Mouse (Mus musculus) embryonic fibroblast, embryonic 13.5 days (primary cell): ENCODE results near the gene Gls. TPM values are rescaled to one million over a fixed set of nuclear protein-coding genes. Genes with fewer than 3 reads are reported as not detected.
A peak's percentile ranks its signal among the peaks of the same experiment; 100 is the strongest.

ENCODE experiments used
- H3K27ac ChIP-seq: 2 replicates; pipeline ENCODE4 v1.5.1; 2012; ENCODE audit warnings: low read length, control low read depth, inconsistent platforms; ENCODE audit not compliant: insufficient read depth
- H3K4me1 ChIP-seq: 2 replicates; pipeline ENCODE4 v1.6.1; 2011; ENCODE audit warnings: low read length; ENCODE audit not compliant: control insufficient read depth, insufficient read depth
- H3K4me3 ChIP-seq: 2 replicates; pipeline ENCODE4 v1.5.1; 2011; ENCODE audit warnings: mild to moderate bottlenecking, control low read depth, low read length; ENCODE audit not compliant: insufficient read depth
- CTCF ChIP-seq: IDR thresholded peaks from 2 replicates; pipeline ENCODE4 v1.5.1; 2011; ENCODE audit warnings: mild to moderate bottlenecking, control low read depth, low read length, moderate library complexity, borderline replicate concordance; ENCODE audit not compliant: insufficient read depth
- POLR2A ChIP-seq: IDR thresholded peaks from 2 replicates; pipeline ENCODE4 v1.6.1; 2011; ENCODE audit warnings: low read depth, mild to moderate bottlenecking, control low read depth, low read length, moderate library complexity
- polyA plus RNA-seq: library from polyadenylated mRNA; stranded (reverse); fragments of >200 nt; gene quantifications from 2 replicates; pipeline ENCODE4 v1.2.4, GENCODE M21; 2011; ENCODE audit warnings: low read depth; ENCODE audit not compliant: missing spikeins, insufficient read length

Gls gene
- 225 and 232 TPM in 2 replicates for polyA plus RNA-seq

DNA sequence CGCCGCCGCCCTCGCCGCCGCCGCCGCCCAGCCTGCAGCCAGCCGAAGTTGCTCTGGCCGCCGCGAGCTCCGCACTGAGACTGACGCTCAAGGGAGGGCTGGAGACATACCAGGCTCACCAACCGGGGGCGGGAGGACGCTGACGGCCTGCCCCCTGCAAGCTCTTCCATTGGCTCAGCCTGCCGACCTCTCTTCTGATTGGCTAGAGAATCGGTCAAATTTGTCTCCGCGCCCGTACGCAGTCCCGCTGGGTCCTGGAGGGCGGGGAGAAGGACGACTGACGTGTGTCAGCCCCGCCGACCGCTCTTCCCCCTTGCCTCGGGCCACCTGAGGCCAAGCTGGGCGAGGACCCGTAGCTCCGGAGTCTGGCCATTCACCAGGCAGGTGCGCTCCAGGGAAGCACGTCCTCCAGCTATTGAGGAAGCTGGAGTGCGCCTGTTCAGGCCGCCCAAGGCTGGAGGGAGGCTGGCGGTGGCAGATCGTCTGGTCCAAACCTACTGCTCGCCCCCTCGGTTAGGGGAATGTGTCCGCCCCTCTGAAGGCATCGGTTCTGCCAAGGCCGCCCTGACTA lies at the start of gene Gls:
Gene Gls, minus strand, starts transcription at position 90 of the 571 bp plus-strand sequence.
- TF ChIP-seq POLR2A (peak; percentile 90), CTCF (no peak)
- H3K4me3 ChIP-seq = peak within 1 kb of the TSS; percentile 79
- peaks cover 3% of the 10 kb centered on the region; the same call in 1 of the 2 replicates for H3K4me1 ChIP-seq
- peak within 1 kb of the TSS; percentile 76 for H3K27ac ChIP-seq

DNA sequence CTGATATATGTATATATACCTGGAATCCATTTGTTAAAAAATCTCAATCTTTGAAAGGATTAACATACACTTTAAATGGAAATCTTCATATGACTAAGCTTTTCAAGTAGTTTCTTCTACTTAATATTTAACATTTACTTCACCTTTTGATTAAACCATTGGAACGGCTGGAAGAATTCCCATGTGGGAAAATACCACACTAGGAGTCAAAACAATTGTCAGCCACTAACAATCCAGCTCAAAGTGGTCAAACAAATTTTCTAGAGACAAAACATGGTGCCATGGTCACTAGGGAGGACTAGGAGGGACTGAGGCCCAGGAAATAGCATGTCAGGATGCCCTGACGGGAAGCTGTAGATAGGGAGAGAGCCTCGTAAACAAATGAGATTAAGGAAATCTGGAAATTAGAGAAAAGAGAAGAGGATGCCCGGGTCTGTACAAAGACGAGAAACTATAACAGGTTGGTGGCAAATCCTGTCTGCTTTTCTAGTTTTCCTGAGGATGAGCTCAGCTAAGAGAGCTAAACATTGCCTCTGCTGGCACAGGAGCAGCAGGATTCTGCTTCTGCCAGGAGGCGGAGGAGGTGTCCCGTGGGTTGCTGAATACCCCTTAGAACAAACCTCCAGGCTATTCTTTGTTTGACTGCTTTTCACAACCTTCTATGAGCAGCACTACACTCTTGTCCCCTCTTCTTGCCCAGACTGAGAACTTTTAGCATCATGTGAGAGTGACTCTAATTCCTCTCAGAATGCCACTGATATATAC lies 47.0 kb upstream of the Gls start:
- no peak for TF ChIP-seq POLR2A
- no peak for TF ChIP-seq CTCF
- no peak overlapping the region for H3K27ac ChIP-seq
- no peak overlapping the region for H3K4me3 ChIP-seq

DNA sequence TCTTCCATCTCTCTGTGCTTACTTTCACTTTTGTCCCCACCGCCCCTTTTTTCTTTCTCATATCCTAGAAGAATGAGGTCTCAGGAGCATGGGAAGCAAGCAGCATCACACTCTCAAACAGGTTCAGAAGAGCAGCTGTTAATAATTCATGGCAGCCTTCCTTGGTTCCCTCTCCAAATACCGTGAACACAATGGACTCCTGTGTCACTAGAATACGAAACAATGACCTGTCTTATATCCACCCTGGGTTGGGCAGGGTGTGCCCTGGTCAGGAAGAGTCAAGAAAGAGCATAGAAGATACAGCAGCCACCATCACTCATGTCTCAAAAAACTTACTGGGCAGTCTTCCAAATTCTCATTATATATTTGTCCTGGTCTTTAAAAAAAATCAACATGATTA lies 46.3 kb upstream of the Gls start:
- no peak overlapping the region for H3K4me3 ChIP-seq
- TF ChIP-seq CTCF (no peak), POLR2A (no peak)
- H3K4me1 ChIP-seq = peaks cover 2% of the 10 kb centered on the region; the same call in 1 of the 2 replicates
- H3K27ac ChIP-seq = no peak overlapping the region

More for the DNA sequence above, 47.0 kb upstream of the Gls start:
- H3K4me1 ChIP-seq = peaks cover 2% of the 10 kb centered on the region; the same call in 1 of the 2 replicates

DNA sequence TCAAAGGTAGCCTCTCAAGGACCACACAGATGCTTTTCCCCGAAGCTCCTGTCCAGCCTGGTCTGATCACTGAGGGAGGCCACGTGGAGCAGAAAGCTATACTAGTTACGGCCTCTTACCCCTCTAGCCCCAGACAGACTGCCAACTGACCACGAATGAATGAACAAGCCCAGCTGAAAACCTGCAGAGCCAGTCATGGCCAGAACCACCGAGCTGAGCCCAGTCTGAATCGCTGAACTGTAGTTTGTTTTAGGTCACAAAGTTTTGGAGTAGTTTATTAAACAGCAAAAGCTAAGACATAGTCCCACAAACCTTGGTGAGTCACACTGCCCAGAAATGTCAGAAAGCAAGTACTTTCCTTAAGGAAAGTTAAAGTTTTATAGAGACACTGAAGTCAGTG lies 45.0 kb upstream of the Gls start:
- Histone ChIP-seq H3K4me3 (no peak overlapping the region), H3K27ac (no peak overlapping the region), H3K4me1 (peaks cover 2% of the 10 kb centered on the region; the same call in 1 of the 2 replicates)
- TF ChIP-seq CTCF (no peak), POLR2A (no peak)

DNA sequence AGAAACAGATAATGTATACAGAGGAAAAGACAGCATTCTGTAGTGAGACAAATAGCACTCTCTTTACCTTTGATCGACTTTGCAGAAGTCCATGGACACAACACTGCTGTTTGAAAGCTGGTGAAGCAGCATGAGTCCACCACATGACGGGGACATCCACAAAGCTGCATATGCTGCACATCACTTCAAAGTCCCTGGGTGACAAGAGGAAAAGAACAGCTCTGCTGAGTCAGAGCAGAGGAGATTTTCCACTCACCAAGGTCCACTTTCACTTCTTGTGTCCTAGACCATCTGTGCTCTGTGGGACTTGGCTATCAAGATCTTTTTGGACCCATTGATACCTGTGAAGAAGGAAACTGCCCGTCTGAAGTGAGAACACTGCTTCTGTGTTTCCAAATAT lies 41.2 kb upstream of the Gls start:
- TF ChIP-seq CTCF = no peak
- TF ChIP-seq POLR2A = no peak
- no peaks in the 10 kb centered on the region for H3K4me1 ChIP-seq
- no peak overlapping the region for H3K27ac ChIP-seq
- no peak overlapping the region for H3K4me3 ChIP-seq

DNA sequence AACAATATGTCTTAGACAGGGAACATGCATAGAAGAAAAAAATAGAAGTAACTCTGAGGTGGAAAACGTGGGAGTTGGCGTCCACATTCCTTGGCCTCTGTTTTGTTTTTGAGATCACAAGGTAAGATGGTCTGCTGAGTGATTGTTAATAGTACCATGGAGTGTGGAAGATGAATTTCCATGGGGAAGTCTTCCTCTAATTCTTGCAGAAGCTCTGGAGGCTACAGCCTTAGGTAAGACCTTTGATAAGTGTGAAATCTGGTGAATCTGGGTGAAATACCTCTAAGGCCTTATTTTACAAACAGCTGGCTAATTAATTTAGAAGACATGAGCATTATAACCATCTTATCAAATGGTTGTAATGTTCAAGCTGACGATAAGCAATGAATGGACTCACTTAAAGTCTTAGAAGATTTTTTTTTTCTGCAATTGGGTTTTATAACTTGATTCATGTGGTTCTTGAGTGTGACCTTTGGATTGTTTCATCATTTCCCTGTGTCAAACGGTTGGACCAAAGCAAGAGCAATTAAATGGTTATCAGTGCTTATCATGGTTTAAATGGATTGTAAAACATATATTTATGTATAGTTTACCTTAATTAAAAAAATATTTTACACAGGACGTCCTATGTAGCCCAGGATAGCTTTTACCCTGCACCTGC lies 39.1 kb upstream of the Gls start:
- TF ChIP-seq CTCF (no peak), POLR2A (no peak)
- Histone ChIP-seq H3K4me3 (no peak overlapping the region), H3K27ac (no peak overlapping the region), H3K4me1 (no peaks in the 10 kb centered on the region)

DNA sequence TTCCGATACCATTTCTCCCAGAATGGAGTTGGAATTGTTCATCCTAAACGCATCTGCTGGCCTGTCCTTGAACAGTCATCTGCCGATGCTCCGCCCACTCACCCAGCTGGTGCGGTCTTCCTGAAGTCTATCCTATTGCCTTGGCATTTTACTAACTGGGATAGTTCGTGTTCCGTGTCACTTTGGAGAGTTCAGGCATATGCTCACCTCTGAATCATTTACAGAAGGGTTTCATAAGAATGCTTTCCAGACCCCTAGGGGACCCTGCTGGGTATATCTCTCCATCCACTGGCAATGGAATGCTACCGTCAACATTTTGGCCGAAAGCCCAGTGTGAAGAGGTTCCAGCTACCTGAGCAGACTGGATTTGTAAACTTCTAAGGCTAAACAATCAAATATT lies 37.3 kb upstream of the Gls start:
- Histone ChIP-seq H3K4me1 (peaks cover 7% of the 10 kb centered on the region), H3K4me3 (no peak overlapping the region), H3K27ac (no peak overlapping the region)
- TF ChIP-seq POLR2A = no peak
- no peak for TF ChIP-seq CTCF

DNA sequence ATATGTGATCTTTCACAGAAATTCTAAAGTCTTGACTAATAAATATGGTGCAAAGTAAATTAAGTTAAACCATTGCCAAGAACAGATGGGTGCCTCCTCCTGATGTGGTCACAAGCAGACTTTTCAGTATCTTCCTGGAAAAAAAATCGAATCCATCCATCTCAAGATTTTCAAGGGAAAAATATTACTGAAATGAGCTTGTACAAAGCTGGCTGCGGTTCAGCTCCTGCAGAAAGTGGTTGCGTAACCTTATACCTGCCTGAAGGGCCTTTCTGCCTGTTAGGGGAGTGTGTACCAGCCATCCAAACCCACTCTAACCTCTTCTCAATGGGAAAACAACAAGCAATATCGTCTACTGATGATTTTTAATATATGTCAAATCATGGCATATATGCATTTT lies 36.6 kb upstream of the Gls start:
- no peak overlapping the region for H3K27ac ChIP-seq
- H3K4me3 ChIP-seq = no peak overlapping the region
- peaks cover 7% of the 10 kb centered on the region for H3K4me1 ChIP-seq
- no peak for TF ChIP-seq POLR2A
- TF ChIP-seq CTCF = no peak

DNA sequence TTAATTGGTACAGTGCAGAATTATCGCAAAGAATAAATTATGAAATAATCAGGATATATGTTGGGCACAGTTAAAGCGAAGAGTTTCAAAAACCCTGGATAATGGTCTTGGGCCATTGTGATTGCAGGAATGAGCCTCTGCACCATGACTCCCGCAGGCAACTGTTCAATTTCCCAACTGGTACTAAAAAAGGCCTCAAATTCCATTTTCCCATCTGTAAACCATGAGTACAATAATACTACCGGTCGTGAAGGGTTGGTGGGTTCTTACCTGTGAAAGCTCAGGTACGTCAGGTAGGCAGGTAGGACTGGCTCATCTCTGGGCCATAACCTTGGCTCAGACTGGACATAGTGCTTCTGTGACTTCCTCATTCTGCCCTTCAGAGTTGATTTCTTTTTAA lies 35.0 kb upstream of the Gls start:
- Histone ChIP-seq H3K4me1 (peaks cover 9% of the 10 kb centered on the region), H3K4me3 (no peak overlapping the region), H3K27ac (no peak overlapping the region)
- TF ChIP-seq POLR2A (no peak), CTCF (no peak)

DNA sequence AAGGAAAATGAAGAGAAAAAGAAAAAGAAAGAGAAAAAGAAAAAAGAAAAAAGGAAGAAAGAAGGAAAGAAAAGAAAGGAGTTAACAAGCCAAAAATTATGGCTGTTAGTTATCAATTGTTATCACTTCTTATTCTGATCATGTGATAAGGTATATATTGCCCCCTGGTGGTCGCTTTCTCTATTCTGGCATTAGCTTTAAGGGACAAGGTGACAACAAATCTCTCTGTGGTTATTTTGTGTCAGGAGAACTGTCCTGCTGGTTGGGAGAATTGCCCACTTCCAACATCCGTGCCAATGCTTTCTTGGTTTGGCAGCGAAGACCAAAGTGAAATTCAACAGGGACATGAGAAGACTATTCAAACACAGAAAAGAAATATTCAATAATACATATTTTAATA lies 34.6 kb upstream of the Gls start:
- TF ChIP-seq CTCF (no peak), POLR2A (no peak)
- Histone ChIP-seq H3K4me3 (no peak overlapping the region), H3K27ac (no peak overlapping the region), H3K4me1 (peaks cover 9% of the 10 kb centered on the region)
